Mouse (Mus musculus) neutrophil, adult 5-6 weeks (primary cell): ENCODE results near the gene Mamdc2. TPM values are rescaled to one million over a fixed set of nuclear protein-coding genes. Genes with fewer than 3 reads are reported as not detected.

Experiments
- ATAC-seq: fragments of 151-379, 151-347 bp; 2 replicates; pipeline ENCODE4 v1.8.0; 2017; ENCODE audit warnings: mild to moderate bottlenecking, moderate TSS enrichment; ENCODE audit not compliant: insufficient number of reproducible peaks, poor library complexity, low FRiP score, severe bottlenecking; ENCODE audit errors: extremely low read depth
- total RNA-seq: library from RNA; stranded (forward); fragments of 200-1000 nt; gene quantifications from 2 replicates; pipeline ENCODE4 v1.2.3, GENCODE M21; 2017

Mamdc2 gene
- total RNA-seq, 1 experiment from 2014 or later = not detected

GRCm38 (mm10) chr19:23309979-23310378, 138.3 kb downstream of the Mamdc2 start:
- ATAC-seq = no peak

GRCm38 (mm10) chr19:23306671-23307070, 141.6 kb downstream of the Mamdc2 start:
- ATAC-seq = no peak

- ATAC-seq = no peak
Measured at GRCm38 (mm10) chr19:23299987-23300386, 148.3 kb downstream of the Mamdc2 start.

DNA sequence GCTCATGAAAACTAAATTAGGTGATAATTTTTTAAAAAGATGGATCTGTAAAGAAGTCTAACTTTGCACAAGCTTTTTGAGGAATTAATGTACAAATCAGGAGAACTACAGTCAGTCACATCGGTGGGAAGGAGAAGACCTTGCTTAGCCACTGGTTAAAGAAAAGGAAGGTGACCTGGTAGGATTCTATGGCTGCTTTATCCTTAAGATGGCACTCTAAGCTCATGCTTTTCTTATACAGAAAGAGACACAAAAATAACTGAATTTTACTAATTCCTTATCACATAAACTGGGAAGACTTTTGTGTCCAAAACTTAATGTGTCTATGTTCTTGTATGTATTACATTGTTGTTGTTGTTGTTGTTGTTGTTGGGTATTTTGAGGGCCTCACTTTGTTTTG, 149.3 kb downstream of the Mamdc2 start:
- no peak for ATAC-seq

- ATAC-seq = no peak
Measured at GRCm38 (mm10) chr19:23297191-23297590, 151.1 kb downstream of the Mamdc2 start.

DNA sequence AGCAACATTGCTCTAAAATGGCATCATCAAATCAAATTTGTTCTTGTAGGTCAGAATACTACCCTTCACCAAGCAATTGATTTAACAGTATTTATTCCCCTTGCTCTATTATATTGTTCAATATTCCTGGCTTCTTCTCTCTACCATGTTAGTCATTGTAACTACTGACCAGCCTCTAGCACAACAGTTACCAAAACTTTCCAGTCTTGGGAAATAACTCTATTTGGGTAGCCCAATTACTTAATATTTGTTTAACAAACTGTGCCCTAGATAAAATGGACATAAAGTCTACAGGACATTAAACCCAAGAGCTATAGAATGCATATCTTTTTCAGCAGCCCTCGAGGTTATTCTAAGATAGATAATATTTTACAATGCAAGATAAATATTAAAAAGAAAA, 159.0 kb downstream of the Mamdc2 start:
- no peak for ATAC-seq

- ATAC-seq = no peak
Measured at GRCm38 (mm10) chr19:23281911-23282660, 166.2 kb downstream of the Mamdc2 start.

DNA sequence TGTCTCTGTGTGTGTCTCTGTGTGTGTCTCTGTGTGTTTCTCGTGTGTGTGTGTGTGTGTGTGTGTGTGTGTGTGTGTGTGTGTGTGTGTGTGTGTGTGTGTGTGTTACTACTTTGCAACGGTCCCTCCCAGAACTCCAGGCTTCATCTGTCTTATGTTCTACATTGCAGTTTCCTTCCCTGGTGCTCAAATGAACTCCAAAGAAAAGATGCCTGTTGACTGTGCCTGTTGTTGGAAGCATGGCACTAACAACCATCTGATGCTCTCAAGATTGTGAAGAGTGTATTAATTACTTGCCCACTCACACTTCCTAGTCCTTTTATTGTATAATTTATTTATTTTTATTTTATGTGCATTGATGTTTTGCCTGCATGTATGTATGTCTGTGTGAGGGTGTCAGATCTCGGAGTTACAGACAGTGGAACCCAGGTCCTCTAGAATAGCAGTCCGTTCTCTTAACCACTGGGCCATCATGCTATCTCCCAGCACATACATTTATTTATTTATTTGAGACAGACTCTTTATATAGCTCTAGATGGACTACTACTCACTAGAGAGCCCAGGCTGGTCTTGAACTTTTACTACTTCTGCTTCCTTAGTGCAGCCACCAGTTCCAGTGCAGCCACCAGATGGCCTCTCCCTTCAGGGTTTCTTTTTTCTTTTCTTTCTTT, 174.1 kb downstream of the Mamdc2 start:
- no peak for ATAC-seq

DNA sequence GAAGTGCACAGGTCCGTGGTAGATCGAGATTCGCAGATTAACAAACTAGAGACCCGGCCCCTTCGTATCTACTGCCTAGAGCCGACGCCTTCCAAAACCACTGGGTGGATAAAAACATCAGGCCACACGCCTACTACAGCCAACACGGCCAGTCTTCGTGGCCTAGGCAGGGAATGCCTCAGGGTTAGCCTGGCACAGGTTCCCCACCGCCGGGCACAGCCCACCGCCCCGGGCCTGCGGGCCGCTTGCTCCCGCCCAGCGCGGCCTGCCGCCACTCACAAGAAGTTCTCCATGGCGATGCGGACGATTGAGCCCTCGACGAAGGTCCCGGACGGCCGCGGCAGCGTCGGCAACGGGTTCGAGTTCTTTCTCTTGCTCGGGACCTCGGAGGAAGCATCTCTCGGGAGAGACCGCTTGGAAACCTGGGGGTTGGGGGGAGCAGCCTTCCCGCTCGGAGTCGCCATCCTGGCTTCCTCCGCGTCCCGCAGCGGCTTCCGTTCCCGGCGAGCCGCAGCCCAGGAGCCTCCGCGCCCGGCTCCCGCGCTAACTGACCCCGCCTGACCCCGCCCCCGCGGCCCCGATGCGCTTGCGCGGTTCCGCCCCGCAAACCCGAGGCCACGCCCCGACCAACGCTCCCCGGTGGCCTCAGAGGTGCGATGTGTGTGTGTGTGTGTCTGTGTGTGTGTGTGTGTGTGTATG, 174.7 kb downstream of the Mamdc2 start, which contains the start of gene Smc5:
Gene Smc5, minus strand, starts transcription at position 543 of the 699 bp plus-strand sequence.
- peak; percentile 74 for ATAC-seq

DNA sequence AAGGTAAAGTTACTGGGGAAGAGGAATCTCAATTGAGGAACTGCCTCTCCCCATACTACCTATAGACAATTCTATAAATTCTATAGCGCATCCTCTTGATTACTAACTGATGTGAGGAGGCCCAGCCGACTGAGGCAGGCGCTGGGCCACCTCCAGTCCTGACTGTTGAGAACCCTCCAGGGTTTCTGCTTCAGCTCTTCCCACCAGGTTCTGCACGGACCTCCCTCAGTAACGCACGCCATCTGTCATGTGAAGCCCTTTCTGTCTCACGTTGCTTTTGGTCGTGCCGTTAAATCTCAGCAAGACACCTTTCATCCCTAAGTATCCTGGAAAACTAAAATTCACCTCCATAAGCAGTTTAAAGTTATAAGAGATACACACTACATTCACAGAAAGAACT, 191.5 kb downstream of the Mamdc2 start:
- no peak for ATAC-seq

Other genes starting within 250 kb of the Mamdc2 start
- gene Smc5, start 174.5 kb downstream of the Mamdc2 start, total RNA-seq = 49.3 and 50.8 TPM in 2 replicates
- not detected in 2 replicates for gene 1700028P14Rik, start 204.4 kb upstream of the Mamdc2 start, total RNA-seq
- gene Ptar1, start 239.0 kb upstream of the Mamdc2 start, total RNA-seq = 15.7 and 17.3 TPM in 2 replicates